Mouse (Mus musculus): ENCODE results near the gene Tspo. TPM values are rescaled to one million over a fixed set of nuclear protein-coding genes. Genes with fewer than 3 reads are reported as not detected.

Tspo gene
- total and polyA plus RNA-seq, 3 experiments, result 20.8 to 70.3 (median 42.4) TPM

DNA sequence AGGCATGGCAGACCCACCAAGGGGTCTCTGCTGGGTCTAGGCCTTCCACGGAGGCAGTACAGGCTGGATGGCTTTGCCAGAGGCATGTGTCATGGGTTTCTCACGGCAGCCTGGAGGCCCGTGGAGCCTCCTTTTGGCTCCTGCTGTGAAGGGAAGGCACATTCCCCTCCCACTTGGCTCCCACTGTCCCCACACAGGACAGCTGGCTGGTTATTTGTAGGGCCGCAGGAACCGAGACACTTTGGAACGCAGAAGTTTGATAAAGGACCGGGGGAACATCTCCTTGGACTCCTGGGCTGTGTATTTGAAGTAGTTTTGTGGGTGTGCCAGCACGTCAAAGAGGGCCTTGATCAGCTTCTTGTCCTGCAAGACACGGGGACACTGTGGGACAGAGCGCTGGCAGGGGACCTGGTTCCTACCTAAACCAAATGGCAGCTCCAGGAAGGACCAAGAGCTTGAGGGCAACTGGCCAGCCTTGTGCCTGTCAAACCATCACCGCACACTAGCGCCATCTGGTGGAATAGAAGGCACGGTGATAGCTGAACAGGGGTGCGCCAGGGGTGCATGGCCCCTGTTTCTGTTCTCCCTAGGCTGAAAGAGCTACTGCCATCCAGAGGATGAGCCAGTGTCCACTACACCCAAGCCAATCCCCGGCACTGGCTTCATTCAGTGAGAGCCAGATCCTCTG is 43.9 kb downstream of the Tspo start (continued):
- TF ChIP-seq ELF1 (IDR thresholded peaks at IDR 0.05; ENCODE audit: low read depth, low read length), result peak; percentile 34; the same call in 1 of the 2 replicates
- TF ChIP-seq NELFE (IDR thresholded peaks at IDR 0.05; ENCODE audit: low read depth, low read length), result peak; percentile 31; the same call in 1 of the 2 replicates
- no peak for TF ChIP-seq POLR2AphosphoS2 (IDR thresholded peaks at IDR 0.05; ENCODE audit: low read depth, low read length)
- no peak for TF ChIP-seq CHD1 (IDR thresholded peaks at IDR 0.05; ENCODE audit: low read depth, low read length)
- no peak for TF ChIP-seq EP300 (IDR thresholded peaks at IDR 0.05; ENCODE audit: low read length)
- TF ChIP-seq BHLHE40 (IDR thresholded peaks at IDR 0.05; ENCODE audit: low read depth, low read length), result no peak

- in situ Hi-C loops (cut with MboI; ENCODE audit: low pct_ligation_motif_present, low pct_unique_long_range_greater_than_20kb, low sequenced_read_pairs), result no loop called here
These were observed 51.9 kb downstream of the Tspo start for GRCm38 (mm10) chr15:83615245-83615644.

More at GRCm38 (mm10) chr15:83615245-83615644, 51.9 kb downstream of the Tspo start:
- H3K79me2 ChIP-seq (replicated peaks; ENCODE audit: control insufficient read depth, extremely low read depth, insufficient read depth, poor library complexity, severe bottlenecking), result no peaks in the 10 kb centered on the region
- dilution Hi-C loops (cut with MboI; ENCODE audit: extremely low pct_ligation_motif_present, extremely low pct_unique_long_range_greater_than_20kb, low sequenced_read_pairs), result no loop called here
- DNase-seq (ENCODE audit: extremely low read depth), result no peak
- H3K27ac ChIP-seq (ENCODE audit: insufficient read depth, low read depth), result no peak overlapping the region
- no peaks in the 10 kb centered on the region for H3K9me3 ChIP-seq (replicated peaks; ENCODE audit: low read length)
- H3K4me3 ChIP-seq (replicated peaks in 1 of 3; ENCODE audit: low read depth in 2 of 3, low read length in 2 of 3, poor library complexity in 1 of 3), result no peak overlapping the region
- no peak overlapping the region for H3K4me2 ChIP-seq (ENCODE audit: insufficient read depth, low read depth, poor library complexity, severe bottlenecking)
- peaks cover 91% of the 10 kb centered on the region for H3K27me3 ChIP-seq (replicated peaks)
- no peak overlapping the region for H3K9ac ChIP-seq (ENCODE audit: insufficient read depth, low read depth)
- 0 out of 4 replicates have a peak, but pooled peaks cover 0 to 2% of the 10 kb centered on the region in 2 experiments for H3K4me1 ChIP-seq (ENCODE audit: control insufficient read depth in 1 of 2, insufficient read depth in 2 of 2)
- no peaks in the 10 kb centered on the region for H3K36me3 ChIP-seq (replicated peaks in 1 of 2; ENCODE audit: control insufficient read depth in 1 of 2, insufficient read depth in 1 of 2, low read length in 1 of 2)
- no peak for TF ChIP-seq ZKSCAN1 (IDR thresholded peaks at IDR 0.05; ENCODE audit: borderline replicate concordance, low read depth, low read length)

Other genes with a start within 250 kb of the Tspo start
- 21.7 and 23.7 TPM in 2 replicates for gene Arfgap3, start 213.3 kb upstream of the Tspo start, total RNA-seq (2012; rRNA removed)
- gene Arfgap3, start 213.3 kb upstream of the Tspo start, total RNA-seq (2014; rRNA removed), result 17.9 and 20.3 TPM in 2 replicates
- 11.0 and 13.8 TPM in 2 replicates for gene Arfgap3, start 213.3 kb upstream of the Tspo start, polyA plus RNA-seq (2012; ENCODE audit: insufficient read length, low read depth)
- gene Pacsin2, start 99.0 kb upstream of the Tspo start, total RNA-seq (2012; rRNA removed), result 47.9 and 48.4 TPM in 2 replicates
- gene Pacsin2, start 99.0 kb upstream of the Tspo start, total RNA-seq (2014; rRNA removed), result 53.6 and 53.7 TPM in 2 replicates
- 85.5 and 99.3 TPM in 2 replicates for gene Pacsin2, start 99.0 kb upstream of the Tspo start, polyA plus RNA-seq (2012; ENCODE audit: insufficient read length, low read depth)
- gene Ttll1, start 52.7 kb upstream of the Tspo start, total RNA-seq (2012; rRNA removed), result 4.1 and 4.9 TPM in 2 replicates
- 2.4 and 2.5 TPM in 2 replicates for gene Ttll1, start 52.7 kb upstream of the Tspo start, total RNA-seq (2014; rRNA removed)
- 8.6 and 9.9 TPM in 2 replicates for gene Ttll1, start 52.7 kb upstream of the Tspo start, polyA plus RNA-seq (2012; ENCODE audit: insufficient read length, low read depth)
- 0.13 TPM in 1 of 2 replicates, not detected in the other for gene Bik, start 36.7 kb upstream of the Tspo start, total RNA-seq (2012; rRNA removed)
- gene Bik, start 36.7 kb upstream of the Tspo start, total RNA-seq (2014; rRNA removed), result 0.61 TPM in 1 of 2 replicates, not detected in the other
- gene Bik, start 36.7 kb upstream of the Tspo start, polyA plus RNA-seq (2012; ENCODE audit: insufficient read length, low read depth), result 0.50 and 0.87 TPM in 2 replicates
- gene Mcat, start 195 bp downstream of the Tspo start, total RNA-seq (2012; rRNA removed), result 38.6 and 41.2 TPM in 2 replicates
- gene Mcat, start 195 bp downstream of the Tspo start, total RNA-seq (2014; rRNA removed), result 37.5 and 41.6 TPM in 2 replicates
- gene Mcat, start 195 bp downstream of the Tspo start, polyA plus RNA-seq (2012; ENCODE audit: insufficient read length, low read depth), result 28.4 and 28.5 TPM in 2 replicates
- gene Ttll12, start 31.6 kb downstream of the Tspo start, total RNA-seq (2012; rRNA removed), result 31.1 and 34.7 TPM in 2 replicates
- 19.7 and 21.9 TPM in 2 replicates for gene Ttll12, start 31.6 kb downstream of the Tspo start, total RNA-seq (2014; rRNA removed)
- gene Ttll12, start 31.6 kb downstream of the Tspo start, polyA plus RNA-seq (2012; ENCODE audit: insufficient read length, low read depth), result 37.1 and 40.0 TPM in 2 replicates
- gene Scube1, start 161.4 kb downstream of the Tspo start, total RNA-seq (2012; rRNA removed), result not detected in 2 replicates
- not detected in 2 replicates for gene Scube1, start 161.4 kb downstream of the Tspo start, total RNA-seq (2014; rRNA removed)
- not detected in 2 replicates for gene Scube1, start 161.4 kb downstream of the Tspo start, polyA plus RNA-seq (2012; ENCODE audit: insufficient read length, low read depth)
- gene Mpped1, start 215.9 kb downstream of the Tspo start, total RNA-seq (2012; rRNA removed), result 0.21 and 0.42 TPM in 2 replicates
- 0.07 TPM in 1 of 2 replicates, not detected in the other for gene Mpped1, start 215.9 kb downstream of the Tspo start, total RNA-seq (2014; rRNA removed)
- not detected in 2 replicates for gene Mpped1, start 215.9 kb downstream of the Tspo start, polyA plus RNA-seq (2012; ENCODE audit: insufficient read length, low read depth)